Mouse (Mus musculus) heart, embryonic 16.5 days (tissue): ENCODE results near the gene Cbx8. TPM values are rescaled to one million over a fixed set of nuclear protein-coding genes. Genes with fewer than 3 reads are reported as not detected.
A peak's percentile ranks its signal among the peaks of the same experiment; 100 is the strongest.

ENCODE experiments used
- ATAC-seq: fragments of 200-750 bp; cut with Nextera tagmentation; replicated peaks from 2 replicates; pipeline ENCODE4 v1.8.0; 2017; ENCODE audit warnings: moderate number of reproducible peaks; ENCODE audit not compliant: insufficient read depth, low FRiP score; ENCODE audit errors: extremely low read depth
- H3K27ac ChIP-seq: fragments of 300-500 bp; sonication (generic); 2 replicates; pipeline ENCODE4 v1.5.1; 2014; ENCODE audit warnings: mild to moderate bottlenecking, low read length, control low read depth, moderate library complexity
- H3K27me3 ChIP-seq: fragments of 300-500 bp; sonication (generic); 2 replicates; pipeline ENCODE4 v1.6.1; 2014; ENCODE audit warnings: low read length, mixed read lengths; ENCODE audit not compliant: control insufficient read depth, insufficient read depth
- H3K36me3 ChIP-seq: fragments of 300-500 bp; sonication (generic); 2 replicates; pipeline ENCODE4 v1.6.1; 2014; ENCODE audit not compliant: control insufficient read depth, insufficient read depth
- H3K4me1 ChIP-seq: fragments of 300-500 bp; sonication (generic); 2 replicates; pipeline ENCODE4 v1.6.1; 2014; ENCODE audit warnings: low read length, mixed read lengths; ENCODE audit not compliant: control insufficient read depth, insufficient read depth
- H3K4me2 ChIP-seq: fragments of 300-500 bp; sonication (generic); 2 replicates; pipeline ENCODE4 v1.6.1; 2014; ENCODE audit warnings: low read depth, mild to moderate bottlenecking, control low read depth, low read length
- H3K4me3 ChIP-seq: fragments of 300-500 bp; sonication (generic); 2 replicates; pipeline ENCODE4 v1.5.1; 2014; ENCODE audit warnings: mild to moderate bottlenecking, control low read depth, low read length
- H3K9ac ChIP-seq: fragments of 300-500 bp; sonication (generic); 2 replicates; pipeline ENCODE4 v1.6.1; 2014; ENCODE audit warnings: low read length, control low read depth
- H3K9me3 ChIP-seq: fragments of 300-500 bp; sonication (generic); replicated peaks from 2 replicates; pipeline ENCODE4 v1.6.1; 2016; ENCODE audit warnings: low read length; ENCODE audit not compliant: control insufficient read depth
- WGBS: fragments of 180-500 bp; shearing (Covaris S2); extraction: QIAGEN DNeasy Blood & Tissue Kit; methylation state at CpG from one replicate; pipeline ENCODE4 v1.1.7; 2014; 5-methylcytosine and 5-hydroxymethylcytosine counted together
- polyA plus RNA-seq: library from polyadenylated mRNA; unstranded; fragments of >200 nt; fragmentation: Nextera tagmentation; extraction: Ambion mirVana; gene quantifications from 2 replicates; pipeline ENCODE4 v1.2.1, GENCODE M21; 2015

Gene Cbx8
- polyA plus RNA-seq, 1 experiment from 2014 or later = 7.0 TPM

- no peaks in the 10 kb centered on the region for H3K9me3 ChIP-seq
- 0 out of 2 replicates have a peak, but pooled peaks have one; percentile 5 for ATAC-seq
- H3K4me3 ChIP-seq = peak overlapping the region; percentile 29
- H3K27ac ChIP-seq = peak overlapping the region; percentile 53
- no peaks in the 10 kb centered on the region for H3K27me3 ChIP-seq
- 54% methylated on average over 7 of the region's 7 CpGs for WGBS
- H3K36me3 ChIP-seq = peaks cover 19% of the 10 kb centered on the region
- peaks cover 45% of the 10 kb centered on the region for H3K4me1 ChIP-seq
- peak overlapping the region; percentile 58 for H3K9ac ChIP-seq
- peak overlapping the region; percentile 59 for H3K4me2 ChIP-seq
Observed at GRCm38 (mm10) chr11:119079445-119079837, 38.7 kb upstream of the Cbx8 start.

DNA sequence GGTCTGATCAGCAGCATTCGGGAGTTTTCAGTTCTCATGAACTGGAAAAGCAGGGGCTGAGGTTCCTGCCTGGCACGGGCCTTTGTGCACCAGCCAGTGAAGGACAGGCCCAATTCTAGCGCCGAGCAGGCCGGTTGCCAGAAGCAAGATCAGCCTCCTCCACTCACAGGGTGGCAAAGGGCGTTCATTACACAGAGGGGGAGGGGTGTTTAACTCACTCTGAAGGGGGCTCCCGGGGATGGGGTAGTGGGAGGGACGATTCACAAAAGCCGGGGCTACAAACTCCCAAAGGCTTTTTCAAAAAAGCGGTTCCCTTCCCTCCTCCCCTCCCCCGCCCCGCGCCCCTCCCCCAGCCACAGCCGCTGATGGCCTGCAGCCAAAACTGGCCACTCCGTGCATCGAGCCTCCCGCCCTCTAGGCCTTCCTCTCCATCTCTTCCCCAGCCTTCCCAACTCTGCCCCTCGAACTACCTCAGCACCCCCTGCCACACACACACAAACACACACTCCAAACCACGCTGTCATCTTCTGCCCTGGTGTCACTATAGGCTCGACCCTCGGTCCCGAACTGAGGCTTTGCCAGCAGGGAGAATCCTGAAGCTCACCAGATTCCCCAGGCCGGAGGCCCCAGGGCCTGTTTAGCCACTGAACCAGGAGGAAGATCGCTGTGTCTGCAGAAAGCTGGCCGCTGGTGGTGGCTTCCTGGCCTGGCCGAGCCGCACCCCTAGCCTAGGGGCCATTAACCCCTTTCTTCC lies 38.1 kb upstream of the Cbx8 start:
- Histone ChIP-seq H3K9me3 (no peaks in the 10 kb centered on the region), H3K9ac (peak overlapping the region; percentile 58), H3K4me3 (peak overlapping the region; percentile 29), H3K4me2 (peak overlapping the region; percentile 59), H3K27me3 (no peaks in the 10 kb centered on the region), H3K27ac (peak overlapping the region; percentile 53), H3K36me3 (peaks cover 19% of the 10 kb centered on the region), H3K4me1 (peaks cover 40% of the 10 kb centered on the region)
- peak; percentile 63 for ATAC-seq
- 6% methylated on average over 26 of the region's 27 CpGs for WGBS

DNA sequence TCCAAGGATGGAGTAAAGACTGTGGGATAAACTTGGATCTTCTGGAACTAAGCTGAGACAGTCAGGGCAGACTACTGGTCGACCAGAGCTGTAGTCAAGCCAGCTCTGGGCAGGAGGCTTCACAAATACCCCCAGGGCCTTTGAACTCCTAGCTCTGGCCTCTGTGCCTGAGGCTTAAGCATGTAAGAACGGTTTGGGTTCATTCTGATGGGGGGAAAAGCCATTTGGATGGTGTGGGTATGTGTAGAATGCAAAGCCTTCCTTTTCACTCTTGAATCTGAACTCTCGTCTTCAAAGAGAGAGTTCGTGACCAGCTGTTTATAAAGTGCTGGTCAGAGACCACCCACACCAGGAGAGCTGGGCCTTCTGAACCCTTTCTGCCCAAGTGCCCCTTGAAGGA lies 37.0 kb upstream of the Cbx8 start:
- peaks cover 28% of the 10 kb centered on the region for H3K4me1 ChIP-seq
- no peak overlapping the region for H3K9ac ChIP-seq
- no peak for ATAC-seq
- WGBS = 79% methylated on average over 4 of the region's 4 CpGs
- no peak overlapping the region for H3K4me2 ChIP-seq
- H3K27ac ChIP-seq = no peak overlapping the region
- peaks cover 19% of the 10 kb centered on the region for H3K36me3 ChIP-seq
- H3K9me3 ChIP-seq = no peaks in the 10 kb centered on the region
- H3K27me3 ChIP-seq = no peaks in the 10 kb centered on the region
- no peak overlapping the region for H3K4me3 ChIP-seq

DNA sequence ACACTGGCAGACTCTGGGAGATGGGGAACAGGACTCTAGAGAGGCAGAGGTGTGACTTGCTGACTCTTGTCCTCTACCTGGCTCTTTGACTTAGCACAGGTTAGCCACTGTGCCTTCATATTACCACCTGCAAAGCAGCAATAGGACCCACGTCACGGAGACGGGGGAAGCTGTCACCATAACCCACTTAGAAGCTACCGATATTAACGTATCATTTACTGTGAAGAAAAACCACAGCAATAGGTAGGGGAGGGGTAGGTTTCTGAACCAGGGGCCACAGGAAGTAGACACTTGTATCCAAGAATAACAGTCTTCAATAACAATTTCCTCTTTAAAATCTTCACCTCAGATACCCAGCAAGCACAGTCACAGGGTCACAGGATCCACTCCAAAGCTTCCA lies 35.0 kb upstream of the Cbx8 start:
- H3K27ac ChIP-seq = no peak overlapping the region
- no peak overlapping the region for H3K4me2 ChIP-seq
- 81% methylated on average over 5 of the region's 5 CpGs for WGBS
- H3K27me3 ChIP-seq = peaks cover 2% of the 10 kb centered on the region; the same call in 1 of the 2 replicates
- no peak overlapping the region for H3K9ac ChIP-seq
- no peaks in the 10 kb centered on the region for H3K9me3 ChIP-seq
- H3K36me3 ChIP-seq = peaks cover 7% of the 10 kb centered on the region
- peaks cover 24% of the 10 kb centered on the region for H3K4me1 ChIP-seq
- ATAC-seq = no peak
- H3K4me3 ChIP-seq = no peak overlapping the region

DNA sequence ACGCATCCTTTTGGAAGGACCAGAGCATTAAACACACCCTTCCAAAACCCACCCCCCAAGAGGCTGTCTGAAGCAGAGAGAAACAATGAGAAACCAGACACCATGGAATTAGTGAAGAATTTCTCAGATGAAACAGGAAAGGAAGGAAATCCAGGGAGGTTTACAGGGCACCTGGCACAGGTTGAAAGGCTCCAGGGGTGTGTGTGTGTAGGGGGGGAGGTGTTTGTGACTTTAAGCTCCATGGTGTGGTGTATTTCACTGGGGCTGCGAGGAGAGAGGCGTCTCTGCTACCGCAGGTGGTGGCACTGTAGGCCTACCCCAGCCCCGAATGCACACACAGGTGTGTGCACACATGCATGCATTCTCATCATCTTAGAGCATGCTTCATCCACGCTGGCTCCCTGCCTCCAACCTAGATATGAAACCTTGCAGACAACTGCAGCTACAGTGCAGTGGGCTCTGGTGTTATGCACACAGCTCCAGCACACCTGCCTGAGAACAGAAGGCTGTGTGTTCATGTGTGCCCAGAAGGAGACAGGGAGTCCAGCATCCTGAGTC lies 33.2 kb upstream of the Cbx8 start:
- no peak overlapping the region for H3K27ac ChIP-seq
- peaks cover 4% of the 10 kb centered on the region; the same call in 1 of the 2 replicates for H3K9me3 ChIP-seq
- WGBS = 68% methylated on average over 6 of the region's 6 CpGs

GRCm38 (mm10) chr11:119072986-119073385 lies 32.2 kb upstream of the Cbx8 start:
- peaks cover 2% of the 10 kb centered on the region; the same call in 1 of the 2 replicates for H3K27me3 ChIP-seq
- no peak overlapping the region for H3K27ac ChIP-seq
- no peak overlapping the region for H3K9ac ChIP-seq
- ATAC-seq = no peak
- peaks cover under 1% of the 10 kb centered on the region for H3K4me1 ChIP-seq
- no peak overlapping the region for H3K4me2 ChIP-seq
- no peak overlapping the region for H3K4me3 ChIP-seq
- peaks cover 4% of the 10 kb centered on the region; the same call in 1 of the 2 replicates for H3K9me3 ChIP-seq
- no peaks in the 10 kb centered on the region for H3K36me3 ChIP-seq
- 75% methylated on average over 6 of the region's 6 CpGs for WGBS

More for the DNA sequence above, 33.2 kb upstream of the Cbx8 start:
- Histone ChIP-seq H3K9ac (no peak overlapping the region), H3K4me3 (no peak overlapping the region), H3K27me3 (peaks cover 2% of the 10 kb centered on the region; the same call in 1 of the 2 replicates), H3K4me1 (peaks cover 9% of the 10 kb centered on the region), H3K36me3 (no peaks in the 10 kb centered on the region), H3K4me2 (no peak overlapping the region)
- no peak for ATAC-seq

DNA sequence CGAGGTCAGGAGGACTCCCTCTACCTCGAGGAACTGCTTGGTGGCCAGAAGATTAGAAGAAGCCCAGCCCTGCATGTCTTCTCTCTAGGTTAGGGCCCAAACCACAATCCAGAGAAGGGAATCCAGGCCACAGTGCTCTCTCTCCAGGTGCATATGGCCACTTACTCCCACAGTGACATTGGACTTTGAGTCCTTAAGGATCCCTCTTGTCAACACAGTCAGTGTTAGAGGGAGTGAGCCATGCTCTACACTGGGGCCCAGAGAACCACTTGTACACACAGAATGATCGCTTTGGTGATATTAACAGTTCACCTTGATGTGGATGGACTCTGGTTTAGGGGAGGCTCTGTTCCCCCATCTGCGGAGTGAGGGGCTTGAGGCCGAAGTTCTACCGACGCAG lies 31.5 kb upstream of the Cbx8 start:
- Histone ChIP-seq H3K9me3 (peaks cover 4% of the 10 kb centered on the region; the same call in 1 of the 2 replicates), H3K4me2 (no peak overlapping the region), H3K27ac (no peak overlapping the region), H3K36me3 (no peaks in the 10 kb centered on the region), H3K9ac (no peak overlapping the region), H3K27me3 (peaks cover 2% of the 10 kb centered on the region; the same call in 1 of the 2 replicates), H3K4me1 (no peaks in the 10 kb centered on the region), H3K4me3 (no peak overlapping the region)
- 72% methylated on average over 7 of the region's 7 CpGs for WGBS
- ATAC-seq = no peak

DNA sequence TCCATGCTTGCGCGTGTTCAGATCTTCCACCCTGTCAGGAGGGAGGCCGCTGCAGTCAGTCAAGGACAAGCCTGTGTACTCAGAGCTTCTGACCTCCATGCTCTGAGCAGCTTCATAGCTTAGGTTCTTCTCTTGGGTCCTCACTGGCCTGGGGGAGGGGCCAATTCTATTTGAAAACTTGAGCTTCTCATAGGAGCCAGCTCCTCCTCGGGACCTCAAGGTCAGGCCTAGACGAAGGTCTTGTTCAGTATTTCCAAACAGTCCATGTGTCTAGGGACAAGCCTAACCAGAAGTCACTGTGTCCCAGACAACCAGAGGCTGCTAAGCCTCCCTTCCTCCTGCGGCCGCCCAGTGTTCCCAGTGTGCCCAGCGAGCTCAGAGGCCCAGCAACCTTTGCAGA lies 26.1 kb upstream of the Cbx8 start:
- H3K9me3 ChIP-seq = peaks cover 8% of the 10 kb centered on the region; the same call in 1 of the 2 replicates
- WGBS = 80% methylated on average over 8 of the region's 8 CpGs
- no peak overlapping the region for H3K4me3 ChIP-seq
- H3K9ac ChIP-seq = no peak overlapping the region
- no peaks in the 10 kb centered on the region for H3K36me3 ChIP-seq
- no peak overlapping the region for H3K4me2 ChIP-seq
- H3K4me1 ChIP-seq = no peaks in the 10 kb centered on the region
- ATAC-seq = no peak
- no peak overlapping the region for H3K27ac ChIP-seq
- peaks cover 3% of the 10 kb centered on the region for H3K27me3 ChIP-seq

GRCm38 (mm10) chr11:119059256-119059655 lies 18.5 kb upstream of the Cbx8 start:
- no peaks in the 10 kb centered on the region for H3K36me3 ChIP-seq
- 16% methylated on average over 3 of the region's 3 CpGs for WGBS
- H3K4me3 ChIP-seq = no peak overlapping the region
- peaks cover 24% of the 10 kb centered on the region for H3K4me1 ChIP-seq
- H3K9ac ChIP-seq = no peak overlapping the region
- no peak for ATAC-seq
- peaks cover 56% of the 10 kb centered on the region for H3K27me3 ChIP-seq
- 0 out of 2 replicates have a peak, but pooled peaks cover 4% of the 10 kb centered on the region for H3K9me3 ChIP-seq
- H3K27ac ChIP-seq = no peak overlapping the region
- no peak overlapping the region; the same call in 1 of the 2 replicates for H3K4me2 ChIP-seq
